8 mouse cellular contexts compared by ENCODE assay signal in genomic region chr3:128186278-128186677, GRCm38 (mm10).
DNase-seq lines count a peak whose midpoint lies in the region; ATAC-seq and TF ChIP-seq lines count a peak whose summit lies in the region.

No protein-coding gene starts in this region.

- no peak overlapping the region for H3K4me3 ChIP-seq in cerebellum, adult 2 months (replicated peaks; ENCODE audit: insufficient read depth, low read depth, low read length)
- H3K4me3 ChIP-seq in lung, postnatal 0 days (ENCODE audit: low read depth, low read length) = no peak overlapping the region
- H3K4me3 ChIP-seq in intestine, embryonic 16.5 days (ENCODE audit: low read length) = no peak overlapping the region

- H3K27me3 ChIP-seq in cerebellum, adult 2 months (ENCODE audit: control insufficient read depth, insufficient read depth, low read length) = no peaks in the 10 kb centered on the region; the same call in 1 of the 2 replicates
- no peaks in the 10 kb centered on the region for H3K27me3 ChIP-seq in lung, postnatal 0 days (replicated peaks; ENCODE audit: insufficient read depth, low read length)
- no peaks in the 10 kb centered on the region for H3K27me3 ChIP-seq in intestine, embryonic 16.5 days (replicated peaks; ENCODE audit: control insufficient read depth, insufficient read depth, low read length)

- H3K4me2 ChIP-seq in lung, postnatal 0 days (replicated peaks; ENCODE audit: low read depth, low read length) = no peak overlapping the region
- H3K4me2 ChIP-seq in intestine, embryonic 16.5 days (ENCODE audit: low read depth, low read length) = no peak overlapping the region

- H3K9me3 ChIP-seq in lung, postnatal 0 days (ENCODE audit: low read length) = no peaks in the 10 kb centered on the region
- H3K9me3 ChIP-seq in intestine, embryonic 16.5 days (ENCODE audit: control insufficient read depth, low read length) = no peaks in the 10 kb centered on the region

- H3K9ac ChIP-seq in lung, postnatal 0 days (replicated peaks; ENCODE audit: low read depth) = no peak overlapping the region
- H3K9ac ChIP-seq in intestine, embryonic 16.5 days (ENCODE audit: low read depth, low read length) = no peak overlapping the region

- ATAC-seq in cerebellum, adult (ENCODE audit: insufficient number of reproducible peaks, low FRiP score, low TSS enrichment) = no peak
- no peak for ATAC-seq in lung, postnatal 0 days
- ATAC-seq in intestine, embryonic 16.5 days = peak; percentile 64; the same call in 1 of the 2 replicates

- peak; percentile 7; the same call in 1 of the 2 replicates for TF ChIP-seq CTCF in cerebellum, adult 2 months (IDR thresholded peaks at IDR 0.05; ENCODE audit: borderline replicate concordance, insufficient read depth, low read depth, low read length)
- TF ChIP-seq CTCF in lung, postnatal 0 days (IDR thresholded peaks at IDR 0.05) = peak; percentile 64

- H3K36me3 ChIP-seq in lung, postnatal 0 days (ENCODE audit: insufficient read depth, low read length) = no peaks in the 10 kb centered on the region
- no peaks in the 10 kb centered on the region for H3K36me3 ChIP-seq in intestine, embryonic 16.5 days (ENCODE audit: control insufficient read depth, insufficient read depth, low read length)

- H3K4me1 ChIP-seq in cerebellum, adult 2 months (ENCODE audit: control insufficient read depth, insufficient read depth, low read length) = no peaks in the 10 kb centered on the region
- H3K4me1 ChIP-seq in lung, postnatal 0 days (ENCODE audit: insufficient read depth, low read depth, low read length) = no peaks in the 10 kb centered on the region
- H3K4me1 ChIP-seq in intestine, embryonic 16.5 days (ENCODE audit: control insufficient read depth, insufficient read depth, low read length) = peaks cover 7% of the 10 kb centered on the region; the same call in 1 of the 2 replicates

- TF ChIP-seq EP300 in lung, postnatal 0 days (IDR thresholded peaks at IDR 0.05) = no peak

- peak in 1 of 2 experiments; percentile 3 for DNase-seq in cerebellum, adult 2 months
- peak; percentile 69 for DNase-seq in lung, postnatal 0 days (ENCODE audit: low spot score)
- DNase-seq in lung, adult 18-20 months = no peak
- peak; percentile 58 for DNase-seq in retina, postnatal 1 day
- no peak for DNase-seq in thymus, postnatal 36 days
- no peak for DNase-seq in heart, adult 8-10 months (ENCODE audit: low spot score)

- no peak for TF ChIP-seq POLR2A in cerebellum, adult 2 months (IDR thresholded peaks at IDR 0.05; ENCODE audit: borderline replicate concordance, insufficient read depth, low read length)

- no peak overlapping the region for H3K27ac ChIP-seq in cerebellum, adult 2 months (ENCODE audit: insufficient read depth, low read length)
- no peak overlapping the region for H3K27ac ChIP-seq in lung, postnatal 0 days (ENCODE audit: low read length)
- no peak overlapping the region for H3K27ac ChIP-seq in intestine, embryonic 16.5 days (ENCODE audit: low read length)

- WGBS in cerebellum, adult 2 months = 8% methylated on average over 4 of the region's 4 CpGs
- WGBS in lung, postnatal 0 days = 7% methylated on average over 4 of the region's 4 CpGs
- WGBS in intestine, embryonic 16.5 days = 8% methylated on average over 4 of the region's 4 CpGs

Comparison
In these comparisons a context has a peak if more than half of its experiments do, and no peak if none do; other contexts are left out.
1. DNase-seq: peak in lung, postnatal 0 days (single experiment) and retina, postnatal 1 day (single experiment); none in lung, adult 18-20 months (0 of 2), thymus, postnatal 36 days (0 of 2) and heart, adult 8-10 months (single experiment).